Mouse (Mus musculus) embryonic fibroblast, embryonic 13.5 days (primary cell): ENCODE measurements around the gene Cx3cr1.

ENCODE experiments used
- CTCF ChIP-seq: IDR thresholded peaks from 2 replicates; pipeline ENCODE4 v1.5.1; 2011; ENCODE audit warnings: mild to moderate bottlenecking, control low read depth, low read length, moderate library complexity, borderline replicate concordance; ENCODE audit not compliant: insufficient read depth
- POLR2A ChIP-seq: IDR thresholded peaks from 2 replicates; pipeline ENCODE4 v1.6.1; 2011; ENCODE audit warnings: low read depth, mild to moderate bottlenecking, control low read depth, low read length, moderate library complexity

GRCm38 (mm10) chr9:119889446-119889845 lies 180.2 kb downstream of the Cx3cr1 start:
- no peak for TF ChIP-seq CTCF
- no peak for TF ChIP-seq POLR2A
